Mouse (Mus musculus): ENCODE results near the gene BC051019.

DNA sequence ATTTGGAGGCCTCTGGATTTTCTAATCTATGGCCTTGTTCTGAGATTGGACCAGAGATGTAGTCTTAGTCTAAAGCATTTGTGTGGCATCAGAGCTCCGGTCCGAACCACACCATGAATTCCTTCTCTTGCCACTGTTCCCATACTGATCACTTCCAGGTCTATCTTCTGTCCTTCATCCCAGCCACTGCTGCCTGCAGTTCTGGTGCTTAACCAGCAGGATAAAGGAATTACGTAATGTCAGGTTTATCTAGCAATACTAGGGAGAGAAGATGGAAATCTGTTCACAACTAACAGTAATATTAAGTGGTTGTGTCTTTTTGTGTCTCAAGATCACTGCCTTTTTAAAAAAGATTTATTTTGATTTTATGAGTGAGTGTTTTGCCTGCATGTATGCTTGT, 33.5 kb downstream of the BC051019 start:
- TF ChIP-seq CTCF (IDR thresholded peaks at IDR 0.05; ENCODE audit: insufficient read depth, low read length), result no peak
- no peak for TF ChIP-seq POLR2A (IDR thresholded peaks at IDR 0.05; ENCODE audit: borderline replicate concordance, extremely low read depth, low read depth, low read length)

Data from lung, adult 2 months (tissue).